Mouse (Mus musculus) testis, postnatal 14 days (tissue): ENCODE results near the gene A930018P22Rik.

Source experiments
- DNase-seq: peaks from one replicate; pipeline ENCODE4 v3.0.0; 2021; ENCODE audit warnings: low spot score

A930018P22Rik gene

DNA sequence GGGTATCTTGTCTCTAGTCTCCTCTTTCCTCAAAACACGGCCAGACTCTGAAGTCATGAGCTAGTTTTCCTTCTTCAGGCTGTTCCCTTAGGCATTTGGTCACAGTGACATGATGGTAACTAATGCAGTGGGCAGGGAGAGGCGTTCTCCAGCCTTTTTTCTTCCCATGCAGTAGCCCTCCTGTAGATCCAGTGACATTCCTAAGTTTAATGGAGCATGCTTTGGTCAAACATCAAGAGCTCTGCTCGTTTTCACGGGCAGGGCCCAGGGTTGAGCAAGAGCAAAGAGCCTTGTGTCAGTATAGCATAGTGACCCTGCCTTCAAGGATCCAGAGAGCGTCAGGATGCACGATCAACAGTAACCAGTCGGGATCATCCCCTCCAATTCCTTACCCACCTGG, 40.8 kb downstream of the A930018P22Rik start:
- no peak for DNase-seq

GRCm38 (mm10) chr2:104163978-104164487, 41.5 kb downstream of the A930018P22Rik start:
- no peak for DNase-seq

GRCm38 (mm10) chr2:104165631-104166030, 43.1 kb downstream of the A930018P22Rik start:
- DNase-seq: no peak

- no peak for DNase-seq
These were observed 45.2 kb downstream of the A930018P22Rik start for GRCm38 (mm10) chr2:104167765-104168164.

DNA sequence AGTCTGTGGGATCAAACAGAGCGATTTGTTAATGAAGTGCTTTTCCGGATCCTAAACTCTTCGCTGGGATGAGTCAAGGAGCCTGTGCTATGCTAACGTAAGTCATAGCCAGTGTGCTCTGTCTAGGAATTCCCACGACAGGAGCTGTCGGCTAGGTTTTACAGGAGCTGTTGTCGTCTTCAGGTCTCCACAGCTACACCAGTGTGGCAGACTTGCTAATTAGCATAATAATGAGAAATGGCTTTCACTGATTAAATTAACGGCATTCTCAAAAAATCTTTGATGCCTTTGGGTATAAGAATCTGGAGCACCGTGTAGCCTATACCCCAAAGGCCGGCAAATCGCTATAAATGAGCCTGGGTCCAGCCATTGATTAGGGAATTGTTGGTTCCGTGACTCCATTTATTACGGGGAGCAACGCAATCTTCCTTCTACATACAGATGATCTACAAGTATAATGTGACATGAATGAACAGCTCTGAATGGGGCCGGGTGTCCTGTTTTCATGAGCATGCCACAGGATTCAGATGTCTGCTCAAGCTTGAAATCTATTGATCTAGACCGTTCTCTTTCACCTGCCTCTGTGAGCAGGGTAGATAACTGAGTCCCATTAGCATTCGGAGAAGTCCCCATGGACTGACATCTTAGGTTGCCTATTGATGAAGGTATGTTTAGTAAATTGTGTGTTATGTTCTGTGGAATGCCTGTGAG, 45.8 kb downstream of the A930018P22Rik start:
- no peak for DNase-seq

DNA sequence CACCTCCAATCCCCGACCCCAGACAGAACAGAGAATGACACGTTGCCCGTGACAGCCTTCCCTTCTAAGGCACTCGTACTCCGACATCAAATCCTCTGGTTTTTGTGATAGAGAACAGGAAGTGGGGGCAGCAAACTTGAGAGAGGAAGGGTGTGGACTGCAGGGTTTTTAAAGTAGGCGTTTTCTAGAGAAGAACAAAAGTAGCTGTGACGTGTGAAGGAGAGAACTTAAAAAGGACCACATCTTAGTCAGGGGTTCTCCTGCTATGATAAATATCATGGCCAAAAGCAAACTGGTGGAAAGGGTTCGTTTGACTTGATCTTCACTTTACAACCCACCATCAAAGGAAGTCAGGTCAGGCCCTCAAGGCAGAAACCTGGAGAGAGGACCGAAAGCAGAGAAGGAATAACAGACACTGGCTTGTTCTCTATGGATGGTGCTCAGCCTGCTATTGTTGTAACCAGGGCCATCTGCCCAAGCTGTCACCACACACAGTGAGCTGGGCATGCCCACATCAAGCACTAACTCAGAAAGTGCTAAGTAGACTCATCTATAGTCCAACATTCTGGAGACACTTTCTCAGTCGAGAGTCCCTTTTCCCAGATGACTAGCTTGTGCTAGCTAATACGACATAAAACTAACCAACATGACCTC, 50.3 kb downstream of the A930018P22Rik start:
- no peak for DNase-seq

DNA sequence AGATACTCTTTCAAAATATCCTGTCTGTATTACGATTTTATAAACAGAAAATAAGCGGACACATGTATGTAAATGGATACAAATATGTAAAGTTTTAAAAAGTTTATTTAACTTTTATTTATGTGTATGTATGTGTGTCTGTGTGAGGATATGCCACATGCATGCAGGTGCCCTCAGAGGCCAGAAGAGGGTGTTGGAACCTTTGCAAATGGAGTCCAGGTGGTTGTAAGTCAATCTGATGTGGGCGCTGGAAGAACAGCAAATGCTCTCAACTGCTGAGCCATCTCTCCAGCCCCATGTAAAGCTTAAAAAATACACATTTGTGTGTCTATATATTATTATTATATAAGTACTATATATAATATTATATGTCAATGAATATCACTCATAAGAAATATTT, 50.9 kb downstream of the A930018P22Rik start:
- no peak for DNase-seq
